Mouse (Mus musculus) liver, embryonic 16.5 days (tissue): Measurements from ENCODE around the gene Bhlhe40. TPM values are rescaled to one million over a fixed set of nuclear protein-coding genes. Genes with fewer than 3 reads are reported as not detected.

Source experiments
- ATAC-seq: fragments of 200-750 bp; cut with Nextera tagmentation; 2 replicates; pipeline ENCODE4 v1.8.0; 2017; ENCODE audit warnings: low read depth, mild to moderate bottlenecking, moderate number of reproducible peaks, moderate library complexity
- H3K27ac ChIP-seq: fragments of 300-500 bp; sonication (generic); 2 replicates; pipeline ENCODE4 v1.5.1; 2014; ENCODE audit warnings: mild to moderate bottlenecking, low read length
- H3K27me3 ChIP-seq: fragments of 300-500 bp; sonication (generic); 2 replicates; pipeline ENCODE4 v1.6.1; 2014; ENCODE audit warnings: low read depth, low read length, mixed read lengths; ENCODE audit not compliant: control insufficient read depth, insufficient read depth
- H3K36me3 ChIP-seq: fragments of 300-500 bp; sonication (generic); 2 replicates; pipeline ENCODE4 v1.6.1; 2014; ENCODE audit warnings: mild to moderate bottlenecking; ENCODE audit not compliant: control insufficient read depth, insufficient read depth
- H3K4me1 ChIP-seq: fragments of 300-500 bp; sonication (generic); 2 replicates; pipeline ENCODE4 v1.6.1; 2014; ENCODE audit warnings: low read depth, low read length, mixed read lengths; ENCODE audit not compliant: control insufficient read depth
- H3K4me2 ChIP-seq: fragments of 300-500 bp; sonication (generic); 2 replicates; pipeline ENCODE4 v1.6.1; 2014; ENCODE audit warnings: low read depth, low read length, mixed read lengths
- H3K4me3 ChIP-seq: fragments of 300-500 bp; sonication (generic); 2 replicates; pipeline ENCODE4 v1.5.1; 2014; ENCODE audit warnings: low read depth, mild to moderate bottlenecking, low read length
- H3K9ac ChIP-seq: fragments of 300-500 bp; sonication (generic); 2 replicates; pipeline ENCODE4 v1.6.1; 2014; ENCODE audit warnings: low read depth, low read length
- H3K9me3 ChIP-seq: fragments of 300-500 bp; sonication (generic); replicated peaks from 2 replicates; pipeline ENCODE4 v1.6.1; 2016; ENCODE audit warnings: low read length; ENCODE audit not compliant: control insufficient read depth
- WGBS: fragments of 180-500 bp; shearing (Covaris S2); extraction: QIAGEN DNeasy Blood & Tissue Kit; methylation state at CpG from one replicate; pipeline ENCODE4 v1.1.7; 2014; ENCODE audit not compliant: insufficient replicate concordance; 5-methylcytosine and 5-hydroxymethylcytosine counted together
- polyA plus RNA-seq: library from polyadenylated mRNA; unstranded; fragments of >200 nt; fragmentation: Nextera tagmentation; extraction: Ambion mirVana; gene quantifications from 2 replicates; pipeline ENCODE4 v1.2.1, GENCODE M21; 2015

Bhlhe40 gene
- polyA plus RNA-seq, 1 experiment from 2014 or later, result 21.3 TPM

- Histone ChIP-seq H3K4me2 (no peak overlapping the region), H3K4me1 (no peaks in the 10 kb centered on the region), H3K27ac (no peak overlapping the region), H3K4me3 (no peak overlapping the region), H3K36me3 (no peaks in the 10 kb centered on the region), H3K9ac (no peak overlapping the region), H3K27me3 (peaks cover 10% of the 10 kb centered on the region), H3K9me3 (no peaks in the 10 kb centered on the region)
- 36% methylated on average over 7 of the region's 7 CpGs for WGBS
- no peak for ATAC-seq
Observed at GRCm38 (mm10) chr6:108713175-108713974, 52.9 kb downstream of the Bhlhe40 start.

Other genes starting within 250 kb of the Bhlhe40 start
- 32.2 and 33.1 TPM in 2 replicates for gene Arl8b, start 122.5 kb downstream of the Bhlhe40 start, polyA plus RNA-seq
- gene Edem1, start 168.0 kb downstream of the Bhlhe40 start, polyA plus RNA-seq, result 11.6 and 13.8 TPM in 2 replicates